Mouse (Mus musculus) adrenal gland, adult 18-20 months (tissue): ENCODE measurements around the gene Gigyf1. TPM values are rescaled to one million over a fixed set of nuclear protein-coding genes. Genes with fewer than 3 reads are reported as not detected.
A peak's percentile ranks its signal among the peaks of the same experiment; 100 is the strongest.

Source experiments
- DNase-seq, 2 experiments: peaks; one replicate each; pipeline ENCODE4 v3.0.0; 2021 to 2022; ENCODE audit warnings: low spot score in 2 of 2
- total RNA-seq, 2 experiments: library from RNA; stranded (reverse); gene quantifications; 1 replicate in 1 of 2; 2 replicates in 1 of 2; pipeline ENCODE4 v1.2.3; 2021

The Gigyf1 gene
- total RNA-seq, 2 experiments from 2014 or later, result 27.6 to 36.4 TPM

GRCm38 (mm10) chr5:137532808-137533116 lies 14.4 kb downstream of the Gigyf1 start:
- DNase-seq, result no peak

GRCm38 (mm10) chr5:137533117-137533827 lies 14.9 kb downstream of the Gigyf1 start, which contains the start of the genes Epo and Gnb2:
Gene Epo (minus strand): TSS chr5:137533242.
Gene Gnb2 (minus strand): TSS chr5:137533510.
- peak; percentile 93 to 95 for DNase-seq

GRCm38 (mm10) chr5:137534762-137535161 lies 16.4 kb downstream of the Gigyf1 start:
- peak in 1 of 2 experiments; percentile 16 for DNase-seq

- DNase-seq, result peak in 1 of 2 experiments; percentile 6
Observed at GRCm38 (mm10) chr5:137535318-137535717, 17.0 kb downstream of the Gigyf1 start.

GRCm38 (mm10) chr5:137537461-137537860 lies 19.1 kb downstream of the Gigyf1 start:
- no peak for DNase-seq

- DNase-seq, result no peak
Observed at GRCm38 (mm10) chr5:137539291-137539801, 21.0 kb downstream of the Gigyf1 start.

GRCm38 (mm10) chr5:137540991-137541390 lies 22.6 kb downstream of the Gigyf1 start:
- no peak for DNase-seq

GRCm38 (mm10) chr5:137541768-137542540 lies 23.6 kb downstream of the Gigyf1 start:
- DNase-seq, result no peak

- DNase-seq, result no peak
Observed at GRCm38 (mm10) chr5:137544926-137545325, 26.6 kb downstream of the Gigyf1 start.

- DNase-seq, result no peak
Observed at GRCm38 (mm10) chr5:137545596-137545995, 27.2 kb downstream of the Gigyf1 start.

GRCm38 (mm10) chr5:137549840-137550239 lies 31.5 kb downstream of the Gigyf1 start:
- DNase-seq, result no peak

- DNase-seq, result no peak
Observed at GRCm38 (mm10) chr5:137551119-137551518, 32.8 kb downstream of the Gigyf1 start.

GRCm38 (mm10) chr5:137553000-137553399 lies 34.7 kb downstream of the Gigyf1 start:
- DNase-seq, result no peak

- peak; percentile 71 to 75 for DNase-seq
Observed at GRCm38 (mm10) chr5:137553411-137553837, 35.1 kb downstream of the Gigyf1 start, which contains the start of gene Actl6b. Gene Actl6b (plus strand): TSS chr5:137553517.

GRCm38 (mm10) chr5:137553898-137554297 lies 35.5 kb downstream of the Gigyf1 start:
- no peak for DNase-seq

GRCm38 (mm10) chr5:137561556-137561955 lies 43.2 kb downstream of the Gigyf1 start:
- no peak for DNase-seq

GRCm38 (mm10) chr5:137562965-137563364 lies 44.6 kb downstream of the Gigyf1 start:
- no peak for DNase-seq

GRCm38 (mm10) chr5:137565744-137566143 lies 47.4 kb downstream of the Gigyf1 start:
- DNase-seq, result no peak

- no peak for DNase-seq
Observed at GRCm38 (mm10) chr5:137566416-137566815, 48.1 kb downstream of the Gigyf1 start.

- no peak for DNase-seq
Observed at GRCm38 (mm10) chr5:137568223-137568798, 50.0 kb downstream of the Gigyf1 start.

GRCm38 (mm10) chr5:137569031-137569430 lies 50.7 kb downstream of the Gigyf1 start:
- no peak for DNase-seq

- DNase-seq, result peak in 1 of 2 experiments; percentile 53
Observed at GRCm38 (mm10) chr5:137569665-137570064, 51.3 kb downstream of the Gigyf1 start, which contains the start of gene Tfr2. Gene Tfr2 (plus strand): TSS chr5:137569840.
